Mouse (Mus musculus): ENCODE measurements around the gene Haghl.

GRCm38 (mm10) chr17:25786280-25786679 is 807 bp upstream of the Haghl start, which contains the start of gene Ccdc78:
- TF ChIP-seq POLR2A (IDR thresholded peaks at IDR 0.05; ENCODE audit: borderline replicate concordance, extremely low read depth, insufficient read depth, insufficient read length, poor library complexity, severe bottlenecking): no peak
- TF ChIP-seq CTCF (IDR thresholded peaks at IDR 0.05; ENCODE audit: borderline replicate concordance, extremely low read depth, insufficient read depth, insufficient read length): no peak

Data from brain, embryonic 14.5 days (tissue).